Mouse (Mus musculus) erythroblast, adult 5-6 weeks (primary cell): ENCODE results near the gene Fam98c. TPM values are rescaled to one million over a fixed set of nuclear protein-coding genes. Genes with fewer than 3 reads are reported as not detected.

ENCODE experiments used
- ATAC-seq: replicated peaks from 2 replicates; pipeline ENCODE4 v1.8.0; 2016; ENCODE audit warnings: moderate number of reproducible peaks, mild to moderate bottlenecking, moderate TSS enrichment, inconsistent platforms; ENCODE audit not compliant: poor library complexity, low FRiP score, severe bottlenecking
- total RNA-seq, 2 experiments: library from RNA; stranded (forward) in 1 of 2; stranded (reverse) in 1 of 2; fragments of 150-400 nt in 1 of 2; fragments of 200-764, 138-1000 nt in 1 of 2; gene quantifications; 2 replicates each; pipeline versions ENCODE4 v1.2.3 to v1.2.4; 2015 to 2017; ENCODE audit warnings: low replicate concordance in 2 of 2

Gene Fam98c
- total RNA-seq, 2 experiments from 2014 or later = 2.7 to 4.6 TPM

- no peak for ATAC-seq
These were observed 33.2 kb downstream of the Fam98c start for GRCm38 (mm10) chr7:29122821-29123220.

- no peak for ATAC-seq
These were observed 36.5 kb downstream of the Fam98c start for GRCm38 (mm10) chr7:29119526-29119925.

- no peak for ATAC-seq
These were observed 37.7 kb downstream of the Fam98c start for GRCm38 (mm10) chr7:29118142-29118851.

GRCm38 (mm10) chr7:29108992-29109955, 46.8 kb downstream of the Fam98c start:
- no peak for ATAC-seq

Other genes starting within 250 kb of the Fam98c start
- 42.0 and 55.3 TPM in 2 replicates for gene Actn4, start 193.9 kb downstream of the Fam98c start, total RNA-seq (2015; ENCODE audit: low replicate concordance)
- 45.1 and 45.4 TPM in 2 replicates for gene Actn4, start 193.9 kb downstream of the Fam98c start, total RNA-seq (2017; ENCODE audit: low replicate concordance)
- gene Eif3k, start 174.4 kb downstream of the Fam98c start, total RNA-seq (2015; ENCODE audit: low replicate concordance) = 50.7 and 81.1 TPM in 2 replicates
- gene Eif3k, start 174.4 kb downstream of the Fam98c start, total RNA-seq (2017; ENCODE audit: low replicate concordance) = 115 and 133 TPM in 2 replicates
- gene Map4k1, start 174.2 kb downstream of the Fam98c start, total RNA-seq (2015; ENCODE audit: low replicate concordance) = 5.6 and 6.7 TPM in 2 replicates
- 11.3 and 11.8 TPM in 2 replicates for gene Map4k1, start 174.2 kb downstream of the Fam98c start, total RNA-seq (2017; ENCODE audit: low replicate concordance)
- 0.21 TPM in 1 of 2 replicates, not detected in the other for gene Ryr1, start 31.1 kb downstream of the Fam98c start, total RNA-seq (2015; ENCODE audit: low replicate concordance)
- gene Ryr1, start 31.1 kb downstream of the Fam98c start, total RNA-seq (2017; ENCODE audit: low replicate concordance) = under 0.01 TPM in 1 of 2 replicates, not detected in the other
- gene Rasgrp4, start 21.4 kb downstream of the Fam98c start, total RNA-seq (2015; ENCODE audit: low replicate concordance) = 3.5 and 23.4 TPM in 2 replicates
- gene Rasgrp4, start 21.4 kb downstream of the Fam98c start, total RNA-seq (2017; ENCODE audit: low replicate concordance) = 4.7 and 5.5 TPM in 2 replicates
- not detected in 2 replicates for gene Ggn, start 14.0 kb upstream of the Fam98c start, total RNA-seq (2015; ENCODE audit: low replicate concordance)
- not detected in 2 replicates for gene Ggn, start 14.0 kb upstream of the Fam98c start, total RNA-seq (2017; ENCODE audit: low replicate concordance)
- gene Spred3, start 14.2 kb upstream of the Fam98c start, total RNA-seq (2015; ENCODE audit: low replicate concordance) = 0.77 and 0.84 TPM in 2 replicates
- gene Spred3, start 14.2 kb upstream of the Fam98c start, total RNA-seq (2017; ENCODE audit: low replicate concordance) = 0.84 and 0.85 TPM in 2 replicates
- gene Psmd8, start 24.5 kb upstream of the Fam98c start, total RNA-seq (2015; ENCODE audit: low replicate concordance) = 37.1 and 71.3 TPM in 2 replicates
- 50.2 and 52.3 TPM in 2 replicates for gene Psmd8, start 24.5 kb upstream of the Fam98c start, total RNA-seq (2017; ENCODE audit: low replicate concordance)
- not detected in 2 replicates for gene Catsperg1, start 57.8 kb upstream of the Fam98c start, total RNA-seq (2015; ENCODE audit: low replicate concordance)
- 0.70 TPM in 1 of 2 replicates, not detected in the other for gene Catsperg1, start 57.8 kb upstream of the Fam98c start, total RNA-seq (2017; ENCODE audit: low replicate concordance)
- gene Kcnk6, start 76.3 kb upstream of the Fam98c start, total RNA-seq (2015; ENCODE audit: low replicate concordance) = 0.38 and 1.7 TPM in 2 replicates
- gene Kcnk6, start 76.3 kb upstream of the Fam98c start, total RNA-seq (2017; ENCODE audit: low replicate concordance) = 2.9 and 4.2 TPM in 2 replicates
- gene Yif1b, start 82.1 kb upstream of the Fam98c start, total RNA-seq (2015; ENCODE audit: low replicate concordance) = 8.5 and 11.5 TPM in 2 replicates
- gene Yif1b, start 82.1 kb upstream of the Fam98c start, total RNA-seq (2017; ENCODE audit: low replicate concordance) = 7.0 and 7.2 TPM in 2 replicates
- gene 2200002D01Rik, start 92.2 kb upstream of the Fam98c start, total RNA-seq (2015; ENCODE audit: low replicate concordance) = not detected in 2 replicates
- 2.5 TPM in 1 of 2 replicates, not detected in the other for gene 2200002D01Rik, start 92.2 kb upstream of the Fam98c start, total RNA-seq (2017; ENCODE audit: low replicate concordance)
- gene Spint2, start 125.7 kb upstream of the Fam98c start, total RNA-seq (2015; ENCODE audit: low replicate concordance) = 15.5 and 18.8 TPM in 2 replicates
- gene Spint2, start 125.7 kb upstream of the Fam98c start, total RNA-seq (2017; ENCODE audit: low replicate concordance) = 6.8 and 7.6 TPM in 2 replicates
- gene Ppp1r14a, start 133.1 kb upstream of the Fam98c start, total RNA-seq (2015; ENCODE audit: low replicate concordance) = not detected in 2 replicates
- gene Ppp1r14a, start 133.1 kb upstream of the Fam98c start, total RNA-seq (2017; ENCODE audit: low replicate concordance) = not detected in 2 replicates
- not detected in 2 replicates for gene Dpf1, start 147.7 kb upstream of the Fam98c start, total RNA-seq (2015; ENCODE audit: low replicate concordance)
- not detected in 2 replicates for gene Dpf1, start 147.7 kb upstream of the Fam98c start, total RNA-seq (2017; ENCODE audit: low replicate concordance)